Mouse (Mus musculus) CD8-positive naive resting alpha-beta T cell, adult 57 days (primary cell): ENCODE data around the gene Slc17a6. TPM values are rescaled to one million over a fixed set of nuclear protein-coding genes. Genes with fewer than 3 reads are reported as not detected.

Source experiments
- total RNA-seq: library from RNA; stranded (reverse); gene quantifications from one replicate; pipeline ENCODE4 v1.2.4, GENCODE M21; 2023

Slc17a6 gene
- not detected for total RNA-seq

DNA sequence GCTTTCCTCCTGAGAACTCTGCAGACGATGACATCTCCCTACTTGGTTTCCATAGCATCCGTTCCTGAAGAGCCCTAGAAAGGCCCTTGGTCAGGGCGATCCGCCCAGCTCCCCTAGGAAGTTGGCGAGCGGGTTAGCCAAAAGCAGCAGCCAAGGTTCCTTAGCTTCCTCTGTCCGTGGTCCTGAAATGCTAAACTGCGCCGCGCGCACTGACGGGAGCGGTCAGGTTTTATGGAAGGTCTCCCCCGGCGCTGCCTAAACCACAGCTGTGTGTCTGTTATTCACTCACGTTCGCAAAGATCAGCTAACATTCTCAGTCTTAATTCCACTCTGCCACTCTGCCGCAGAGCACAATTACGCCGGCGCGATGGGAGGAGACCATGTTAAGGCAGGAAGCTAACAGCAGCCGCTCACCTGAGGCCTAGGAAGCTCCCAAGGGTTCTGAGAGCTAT lies at the start of gene Slc17a6:
TSS of gene Slc17a6 (plus strand) at position 313 of the 452 bp plus-strand sequence.

Other genes with a start within 250 kb of the Slc17a6 start
- not detected for gene Ano5, start 111.0 kb upstream of the Slc17a6 start, total RNA-seq
- gene Gas2, start 240.0 kb downstream of the Slc17a6 start, total RNA-seq = 1.7 TPM
- gene Fancf, start 240.3 kb downstream of the Slc17a6 start, total RNA-seq = 7.2 TPM